Mouse (Mus musculus): ENCODE measurements around the gene Babam2.
"Not testable (repeated sequence)": the region's sequence is repeated elsewhere in the genome, so short reads cannot be mapped to it uniquely, and the experiment has no call there.

The Babam2 gene

DNA sequence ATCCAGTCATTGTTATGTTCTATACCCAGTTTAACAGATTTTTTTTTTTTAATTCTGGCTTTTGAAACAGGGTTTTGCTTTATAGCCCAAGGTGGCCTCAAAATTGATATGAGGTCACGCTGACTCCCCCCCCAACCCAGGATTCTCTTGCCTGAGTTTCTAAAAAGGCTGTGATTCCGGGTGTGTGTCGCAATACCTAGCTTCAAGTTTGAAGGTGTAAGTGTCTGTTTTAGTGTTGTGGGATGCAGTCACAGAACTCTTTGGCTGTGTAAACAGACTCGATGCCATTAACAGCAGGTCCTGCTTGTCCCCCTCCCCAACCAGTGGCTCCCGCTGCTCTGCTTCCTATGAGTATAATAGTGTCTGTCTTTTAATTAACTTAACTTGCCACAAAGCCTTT is 84.1 kb downstream of the Babam2 start:
- no peak for DNase-seq (ENCODE audit: low read depth, low spot score)

DNA sequence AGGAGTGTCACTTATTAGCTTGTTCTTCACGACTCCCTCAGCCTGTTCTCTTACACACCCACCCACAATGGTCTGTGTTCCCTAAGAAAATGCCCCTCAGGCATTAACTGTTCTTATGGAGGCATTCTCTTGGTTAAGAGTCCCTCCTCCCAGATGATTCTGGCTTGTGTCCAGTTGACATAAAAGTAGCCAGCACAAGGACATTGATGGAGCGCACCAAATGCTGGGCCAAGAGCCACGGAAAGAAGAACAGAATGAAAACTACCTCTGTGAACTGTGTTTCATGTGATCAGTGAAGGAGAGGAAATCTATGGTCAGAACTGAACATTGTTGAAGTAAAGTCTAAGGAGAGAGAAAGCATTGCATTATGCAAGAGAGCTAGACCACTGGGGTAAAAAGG is 89.7 kb downstream of the Babam2 start:
- DNase-seq (ENCODE audit: low read depth, low spot score), result no peak

DNA sequence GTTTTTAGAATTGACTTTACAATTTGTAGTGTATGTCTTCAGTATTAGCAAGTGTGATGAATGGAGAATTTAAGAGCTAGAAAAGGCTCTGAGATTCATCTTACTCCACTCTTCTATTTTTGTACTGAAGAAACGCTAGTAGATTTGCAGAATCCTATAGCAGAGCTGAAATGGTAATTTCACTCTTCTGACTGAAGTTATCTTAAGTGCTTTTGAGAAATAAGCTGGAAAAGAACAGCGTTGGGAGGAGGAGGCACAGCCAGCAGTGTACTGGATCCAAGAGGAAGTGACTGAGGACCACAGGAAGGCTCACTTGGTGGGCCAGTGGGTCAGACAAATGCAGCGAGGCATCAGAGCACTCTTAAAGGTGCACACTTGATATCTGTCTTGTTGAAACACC is 90.1 kb downstream of the Babam2 start:
- DNase-seq (ENCODE audit: low read depth, low spot score), result no peak

DNA sequence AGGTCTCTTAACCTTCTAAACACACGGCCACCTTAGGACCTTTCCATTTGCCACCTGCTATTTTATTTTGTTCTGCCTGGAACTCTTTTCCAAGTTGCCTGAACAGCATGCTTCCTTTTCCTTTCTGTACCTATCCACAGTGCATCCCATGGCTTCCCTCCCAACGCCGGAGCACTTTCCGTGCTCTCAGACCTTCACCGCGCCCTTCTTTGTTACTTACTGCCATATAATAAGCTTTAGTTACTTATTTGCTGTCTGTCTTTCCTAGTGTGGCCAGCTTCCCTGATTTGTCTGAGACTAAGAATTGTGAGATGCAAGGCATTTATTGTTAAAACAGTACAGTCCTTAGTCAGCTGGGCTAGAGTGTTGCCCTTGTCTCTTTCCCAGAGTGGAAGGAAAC is 94.9 kb downstream of the Babam2 start:
- DNase-seq (ENCODE audit: low read depth, low spot score), result no peak

DNA sequence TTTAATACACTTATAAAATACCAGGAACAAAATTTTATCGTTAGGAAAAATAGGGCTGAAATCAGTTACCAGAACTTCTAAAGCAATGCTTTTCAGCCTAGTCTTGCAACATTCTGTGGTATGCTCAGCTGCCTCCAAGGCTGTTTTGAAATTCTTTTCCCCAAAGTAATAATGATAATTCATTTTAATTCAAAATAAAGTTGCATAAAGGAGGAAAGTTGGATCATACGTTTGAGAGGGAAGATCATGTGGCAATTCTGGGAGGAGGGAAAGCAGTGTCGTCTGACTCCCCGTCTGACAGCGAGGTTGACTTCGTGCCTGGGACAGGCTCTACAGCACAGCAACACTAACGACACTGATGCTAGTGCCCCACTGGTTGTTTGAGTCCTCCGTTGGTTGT is 95.4 kb downstream of the Babam2 start:
- DNase-seq (ENCODE audit: low read depth, low spot score), result no peak

DNA sequence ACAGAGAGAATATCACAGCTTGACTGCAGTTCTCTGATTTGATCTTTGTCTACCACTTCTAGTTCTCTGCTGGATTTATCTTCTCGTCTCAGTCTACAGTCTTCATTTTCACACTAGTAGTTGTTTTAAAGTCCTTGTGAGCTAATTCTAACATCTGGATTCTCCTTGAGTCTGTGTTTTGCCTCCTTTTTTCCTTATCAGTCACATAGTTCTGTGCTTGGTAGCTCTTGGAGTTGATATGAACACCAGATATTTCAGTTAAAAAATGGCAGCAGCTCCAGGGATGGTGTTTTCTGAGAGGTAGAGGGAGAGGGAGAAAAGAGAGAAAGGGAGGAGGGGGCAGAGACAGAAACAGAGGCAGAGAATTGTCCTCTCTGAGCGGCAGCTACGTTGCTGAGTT is 97.9 kb downstream of the Babam2 start:
- no peak for DNase-seq (ENCODE audit: low read depth, low spot score)

DNA sequence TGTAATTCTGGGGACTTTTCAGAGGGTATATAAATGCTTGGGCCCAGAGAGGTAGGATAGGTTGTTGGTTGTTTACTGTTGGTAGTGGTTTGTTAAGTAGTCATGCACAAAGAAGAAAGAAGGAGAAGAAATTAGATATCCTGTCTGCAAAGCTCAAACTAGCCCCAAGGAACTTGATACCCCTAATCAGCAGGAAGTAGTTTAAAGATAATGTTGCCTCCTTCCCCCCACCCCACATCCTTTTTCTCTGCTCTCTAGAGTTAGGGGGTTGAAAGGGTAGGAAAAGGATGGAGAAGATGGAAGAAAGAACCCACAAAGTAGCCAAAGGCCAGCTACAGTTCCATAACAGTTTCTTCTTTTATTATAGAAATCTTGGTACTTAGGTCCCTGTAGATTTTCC is 99.5 kb downstream of the Babam2 start:
- DNase-seq (ENCODE audit: low read depth, low spot score), result no peak

DNA sequence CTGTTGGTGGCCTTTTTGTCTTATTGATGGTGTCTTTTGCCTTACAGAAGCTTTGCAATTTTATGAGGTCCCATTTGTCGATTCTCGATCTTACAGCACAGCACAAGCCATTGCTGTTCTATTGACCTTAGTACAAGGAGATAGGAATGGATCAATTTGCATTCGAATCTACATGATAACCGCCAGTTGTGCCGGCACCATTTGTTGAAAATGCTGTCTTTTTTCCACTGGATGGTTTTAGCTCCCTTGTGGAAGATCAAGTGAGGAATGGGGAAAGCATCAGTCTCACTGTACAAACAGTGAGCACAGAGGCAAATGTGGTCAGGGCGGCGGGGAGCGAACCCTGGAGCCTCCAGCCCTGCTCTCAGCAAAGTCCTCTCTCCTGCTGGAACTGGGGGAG is 106.7 kb downstream of the Babam2 start:
- DNase-seq (ENCODE audit: low read depth, low spot score), result not testable (repeated sequence)

DNA sequence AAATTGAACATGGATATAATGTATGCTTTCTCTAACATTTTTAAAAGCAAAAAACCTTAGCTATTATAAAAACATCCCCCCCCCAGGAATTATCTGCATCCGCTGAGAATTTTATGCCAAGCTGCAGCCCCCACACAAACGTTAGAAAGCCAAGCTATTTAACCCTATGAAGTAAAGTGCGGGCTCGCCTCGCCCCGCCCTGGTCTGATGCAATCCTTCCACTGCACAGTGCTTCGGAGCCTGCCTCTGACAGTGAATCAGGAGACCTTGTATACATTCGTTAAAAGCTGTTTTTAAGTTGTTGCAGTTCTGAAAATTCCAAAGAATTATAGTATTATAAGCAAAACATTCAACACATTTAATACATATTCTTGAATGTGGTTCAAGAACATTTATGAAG is 107.3 kb downstream of the Babam2 start:
- DNase-seq (ENCODE audit: low read depth, low spot score), result no peak

DNA sequence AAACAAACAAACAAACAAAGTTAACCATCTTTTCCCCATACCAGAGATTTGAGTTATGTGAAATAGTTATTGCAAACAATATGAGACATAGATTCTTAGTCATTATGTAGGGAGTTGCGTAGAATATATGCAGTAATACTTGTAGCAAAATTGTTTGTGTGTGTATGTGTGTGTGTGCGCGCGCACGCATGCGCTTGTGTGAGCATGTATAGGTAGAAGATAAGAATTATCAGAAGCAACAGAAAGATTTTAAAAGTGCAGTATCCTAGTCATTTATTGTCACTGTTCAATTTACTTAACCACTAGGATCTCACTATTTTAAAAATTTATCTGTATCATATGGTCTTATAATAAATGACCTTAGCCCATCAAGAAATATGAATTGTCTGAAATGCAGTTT is 109.8 kb downstream of the Babam2 start:
- DNase-seq (ENCODE audit: low read depth, low spot score), result no peak

DNA sequence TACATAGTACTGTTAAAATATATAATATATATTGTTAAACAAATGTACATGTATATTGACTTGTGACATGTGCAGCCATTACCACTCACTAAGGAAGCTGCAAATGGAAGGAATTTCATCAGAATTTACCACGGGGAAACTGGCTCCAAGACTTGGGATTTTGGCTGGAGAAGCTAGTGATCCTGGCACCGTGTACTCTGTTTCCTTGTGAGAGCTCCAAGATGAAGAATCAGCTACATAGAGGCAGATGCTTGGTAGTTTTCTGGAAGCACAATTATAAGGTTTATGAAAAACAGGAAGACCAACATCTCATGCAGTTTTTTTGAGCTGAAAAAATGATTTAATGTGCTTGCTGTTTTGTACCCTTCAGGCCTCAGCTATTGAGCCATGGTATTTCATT is 110.8 kb downstream of the Babam2 start:
- no peak for DNase-seq (ENCODE audit: low read depth, low spot score)

DNA sequence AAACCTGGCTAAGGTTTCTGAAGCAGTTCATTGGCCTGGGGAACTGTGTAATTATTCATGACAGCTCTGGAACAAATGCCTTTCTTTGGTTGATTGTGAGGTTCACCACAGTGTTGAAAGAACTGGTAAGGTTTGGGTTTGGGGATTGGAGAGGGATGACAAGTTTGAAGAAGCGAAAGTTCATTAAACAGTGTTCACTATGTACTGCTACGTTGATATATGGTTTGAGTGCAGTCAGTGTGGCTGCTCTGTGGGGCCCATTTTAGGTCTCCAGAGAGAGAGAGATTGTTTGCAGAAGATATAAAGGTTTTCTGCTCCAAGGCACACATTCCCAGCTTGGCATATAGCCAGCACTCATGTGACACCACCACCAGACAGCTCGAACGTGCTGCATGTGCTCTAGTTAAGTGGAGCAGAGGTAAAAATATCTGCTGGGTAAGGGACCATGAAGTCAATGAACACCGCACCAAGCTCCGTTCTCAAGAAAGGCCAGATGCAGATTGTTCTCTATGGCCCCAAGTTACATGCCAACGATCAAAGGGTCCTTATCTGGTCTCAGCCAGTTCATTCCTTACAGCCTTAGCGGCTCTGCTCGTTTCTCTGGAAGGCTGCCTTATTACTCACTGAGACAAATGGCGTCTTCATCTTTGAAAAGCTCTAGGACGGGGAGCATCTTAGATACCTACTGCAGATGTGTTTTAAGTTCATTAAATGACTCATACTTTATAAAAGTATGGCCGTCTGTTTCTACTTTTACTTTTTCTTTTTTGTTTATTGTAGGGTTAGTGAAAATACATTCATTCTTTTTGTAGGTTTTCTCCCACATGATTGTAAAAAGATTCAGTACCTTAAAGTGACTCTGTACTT is 113.5 kb downstream of the Babam2 start:
- DNase-seq (ENCODE audit: low read depth, low spot score), result no peak

DNA sequence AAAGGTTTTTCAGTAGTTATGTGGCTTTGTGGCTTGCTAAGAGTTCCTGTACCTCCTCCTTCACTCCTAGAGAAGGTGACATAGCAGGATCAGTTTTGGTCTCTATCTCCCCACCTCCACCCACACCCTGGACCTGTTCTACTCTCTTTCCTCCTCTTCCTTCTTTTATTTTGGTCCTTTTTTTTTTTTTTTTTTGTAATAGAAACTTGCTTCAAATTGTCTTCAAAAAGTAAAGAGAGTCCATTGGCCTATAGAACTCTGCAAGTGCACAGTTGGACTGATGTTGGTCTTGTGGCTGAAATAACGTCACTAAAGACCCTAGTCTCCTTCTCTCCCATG is 114.1 kb downstream of the Babam2 start:
- no peak for DNase-seq (ENCODE audit: low read depth, low spot score)

DNA sequence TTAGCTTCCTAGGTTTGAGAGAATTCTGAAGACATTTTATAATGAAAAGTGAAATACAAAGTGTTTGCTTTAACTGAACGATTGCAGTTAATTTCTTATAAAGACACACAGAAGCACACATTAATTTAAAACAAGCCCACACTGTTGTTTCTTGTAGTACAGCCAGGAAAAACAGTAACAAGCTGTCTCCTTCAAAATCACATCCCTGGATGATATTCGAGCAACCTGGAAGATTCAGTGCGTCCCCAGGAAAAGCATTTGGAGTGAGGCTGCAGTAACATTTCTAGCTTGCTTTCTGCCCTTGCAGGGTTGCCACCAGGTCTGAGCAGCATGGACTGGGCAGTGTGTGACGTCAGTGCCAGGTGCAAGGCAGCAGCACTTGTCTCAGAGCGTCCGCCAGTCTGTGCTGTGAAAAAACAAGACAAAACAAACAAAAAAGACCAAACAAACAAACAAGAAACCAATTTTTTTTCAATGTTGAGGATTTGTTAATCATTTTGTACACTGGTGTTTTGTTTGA is 115.7 kb downstream of the Babam2 start:
- DNase-seq (ENCODE audit: low read depth, low spot score), result no peak

DNA sequence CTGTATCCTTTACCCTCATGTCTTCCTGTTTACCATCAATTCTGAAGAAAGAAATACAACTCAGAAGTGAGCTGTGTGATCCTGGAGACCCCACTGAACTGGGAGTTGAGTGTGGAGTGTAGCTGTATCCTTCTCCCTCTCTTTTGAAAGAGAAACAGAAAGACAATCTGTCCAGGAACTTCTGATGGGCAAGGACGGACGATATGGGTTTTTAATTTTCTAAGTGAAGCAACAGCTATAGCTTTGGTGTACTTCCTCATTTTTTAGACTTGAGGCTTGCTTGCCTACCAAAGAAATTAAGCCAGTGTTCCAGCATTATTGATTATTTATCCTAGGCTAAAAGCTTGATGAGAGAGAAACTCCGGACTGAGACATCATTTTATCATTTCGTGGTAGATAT is 116.6 kb downstream of the Babam2 start:
- no peak for DNase-seq (ENCODE audit: low read depth, low spot score)

DNA sequence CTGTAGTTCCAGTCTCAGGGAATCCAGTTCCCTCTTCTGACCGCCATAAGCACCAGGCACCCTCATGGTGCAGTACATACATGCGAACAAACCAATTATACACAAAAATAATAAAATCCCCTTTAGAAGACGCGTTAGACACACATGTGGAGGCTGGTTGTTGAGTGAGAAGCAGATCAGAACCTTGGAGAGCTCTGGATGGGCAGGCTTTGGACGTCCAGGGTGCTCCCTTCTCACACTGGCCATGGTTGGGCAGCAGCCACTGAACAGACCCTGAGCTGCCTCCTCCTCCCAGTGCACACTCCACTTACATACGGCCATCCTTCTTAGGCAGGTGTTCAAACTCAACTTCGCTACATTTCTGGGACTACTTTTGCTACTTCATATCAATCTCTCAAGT is 117.6 kb downstream of the Babam2 start:
- no peak for DNase-seq (ENCODE audit: low read depth, low spot score)

DNA sequence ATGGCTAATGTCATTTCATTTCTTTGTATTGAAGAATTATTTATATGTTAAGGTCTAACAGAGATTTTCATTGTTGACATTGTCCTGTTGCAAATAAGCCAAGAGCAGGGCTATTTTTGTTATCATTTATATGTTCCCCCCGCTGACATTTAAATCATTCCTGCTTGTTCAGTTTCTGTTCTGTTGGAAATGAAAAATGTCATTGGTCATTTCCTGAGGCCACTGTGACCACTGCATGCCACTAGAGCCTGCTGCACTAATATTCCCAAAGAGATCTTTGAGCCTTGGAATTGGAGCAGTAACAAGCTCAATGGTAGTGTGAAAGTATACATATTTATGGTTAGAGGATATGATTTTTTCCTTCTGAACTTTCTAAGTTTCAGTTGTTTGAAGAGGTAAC is 118.6 kb downstream of the Babam2 start:
- DNase-seq (ENCODE audit: low read depth, low spot score), result no peak

DNA sequence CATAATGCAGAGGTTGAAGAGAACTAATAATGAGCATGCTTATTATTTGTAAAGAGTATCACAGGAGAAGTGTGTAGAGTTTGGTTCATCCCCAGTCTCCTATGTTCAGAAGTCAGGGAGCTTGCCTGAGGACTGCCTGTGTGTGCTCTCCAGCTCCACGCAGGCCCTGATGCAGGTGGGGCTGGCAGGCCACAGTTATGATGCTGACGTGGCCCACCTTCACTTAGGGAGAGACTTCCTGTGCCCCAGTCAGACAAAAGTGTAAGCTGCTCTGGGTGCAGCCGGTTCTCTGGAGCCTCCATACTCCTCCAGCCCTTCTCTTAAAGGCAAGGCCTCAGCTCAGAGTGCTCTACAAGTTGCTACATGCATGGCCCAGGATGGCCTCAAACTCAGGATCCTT is 123.3 kb downstream of the Babam2 start:
- no peak for DNase-seq (ENCODE audit: low read depth, low spot score)

DNA sequence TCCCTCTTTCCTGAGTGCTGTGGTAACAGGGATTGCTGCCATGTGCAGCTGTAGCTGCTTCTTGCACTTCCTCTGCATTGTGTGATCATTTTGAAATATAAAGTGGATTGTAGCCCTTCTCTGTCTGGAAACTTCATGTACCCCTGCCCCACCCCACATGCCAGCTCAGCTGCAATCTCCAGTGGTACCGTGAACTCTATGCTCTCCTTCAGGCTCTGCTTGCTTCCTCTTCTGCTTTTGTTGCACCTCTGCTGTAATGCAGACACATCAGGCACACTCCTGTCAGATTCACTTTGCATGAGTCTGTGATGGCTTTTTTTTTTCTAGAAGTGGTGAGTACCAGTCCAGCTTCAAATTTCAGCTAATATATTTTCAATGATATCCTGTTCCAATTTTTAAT is 123.7 kb downstream of the Babam2 start:
- DNase-seq (ENCODE audit: low read depth, low spot score), result no peak

DNA sequence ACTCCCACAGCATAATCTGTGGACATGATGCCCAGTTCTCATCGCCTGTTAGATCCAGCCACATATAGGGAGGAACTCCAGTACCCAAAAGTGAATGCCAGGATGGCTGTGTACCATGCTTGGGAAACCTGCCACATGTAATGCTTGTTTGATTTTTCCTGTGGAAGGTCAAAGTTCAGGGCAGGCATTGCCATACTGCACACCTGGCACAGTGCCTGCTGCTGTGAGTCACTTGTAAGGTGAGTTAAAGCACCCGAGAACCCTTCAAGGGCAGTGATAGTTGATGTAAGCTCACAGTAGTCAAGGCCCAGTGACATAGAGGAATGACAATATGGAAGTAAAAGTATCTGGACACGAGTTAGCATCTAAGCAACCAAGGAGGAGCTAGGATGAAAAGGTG is 126.2 kb downstream of the Babam2 start:
- no peak for DNase-seq (ENCODE audit: low read depth, low spot score)

DNA sequence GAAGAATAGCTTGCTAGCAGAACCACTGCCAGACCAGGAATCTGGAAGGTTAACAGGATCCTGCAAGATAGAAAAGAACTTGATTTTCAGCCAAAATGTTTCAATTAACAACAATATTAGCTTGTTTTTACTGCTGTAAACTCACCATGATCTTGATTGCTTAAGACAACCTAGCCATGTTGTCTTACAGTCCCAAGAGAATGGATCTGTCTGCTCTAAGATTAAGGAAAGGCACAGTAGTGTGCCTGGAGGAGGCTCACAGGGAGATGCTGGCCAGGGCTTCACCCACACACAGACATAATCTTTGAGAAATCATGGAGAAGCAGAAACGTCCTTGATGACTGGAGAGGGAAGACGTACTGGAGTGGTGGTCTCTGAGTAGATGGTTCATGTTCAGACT is 126.6 kb downstream of the Babam2 start:
- no peak for DNase-seq (ENCODE audit: low read depth, low spot score)

DNA sequence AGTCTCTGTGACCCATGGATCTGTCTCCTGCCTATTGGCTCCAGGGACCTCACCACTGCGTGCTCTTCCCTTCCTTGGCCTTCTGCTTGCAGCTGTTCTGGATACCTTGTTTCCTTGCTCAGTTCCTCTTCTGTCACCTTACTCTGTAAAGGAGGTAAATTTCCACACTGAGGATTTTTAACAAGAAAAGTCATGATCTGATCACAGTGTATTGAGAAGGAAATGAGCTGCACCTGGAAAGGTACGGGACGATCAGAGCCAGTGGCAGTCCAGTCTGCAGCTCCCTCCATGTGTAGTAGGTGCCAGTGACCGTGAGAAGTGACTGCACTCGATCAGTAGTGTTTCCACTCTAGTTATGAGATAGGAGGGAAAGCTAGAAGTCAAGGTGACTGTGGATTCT is 129.8 kb downstream of the Babam2 start:
- no peak for DNase-seq (ENCODE audit: low read depth, low spot score)

DNA sequence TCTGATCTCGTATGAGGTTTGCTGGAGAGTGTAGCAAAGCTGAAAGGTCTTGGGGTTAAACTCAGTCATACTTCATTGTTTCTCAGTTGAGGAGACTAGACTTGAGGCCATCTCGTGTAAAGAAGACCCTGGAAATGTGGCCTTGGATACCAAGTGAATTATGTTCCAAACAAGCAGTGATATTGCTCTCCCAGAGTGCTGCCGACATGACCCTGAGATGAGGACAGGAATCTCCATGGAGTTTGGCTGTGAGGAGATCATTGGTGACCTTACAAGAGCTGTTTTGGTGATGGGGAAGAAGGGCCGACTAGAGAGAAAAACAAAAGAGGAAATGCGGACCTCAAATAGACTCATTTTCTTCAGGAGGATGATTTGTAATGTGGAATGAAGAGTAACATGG is 130.4 kb downstream of the Babam2 start:
- DNase-seq (ENCODE audit: low read depth, low spot score), result no peak

DNA sequence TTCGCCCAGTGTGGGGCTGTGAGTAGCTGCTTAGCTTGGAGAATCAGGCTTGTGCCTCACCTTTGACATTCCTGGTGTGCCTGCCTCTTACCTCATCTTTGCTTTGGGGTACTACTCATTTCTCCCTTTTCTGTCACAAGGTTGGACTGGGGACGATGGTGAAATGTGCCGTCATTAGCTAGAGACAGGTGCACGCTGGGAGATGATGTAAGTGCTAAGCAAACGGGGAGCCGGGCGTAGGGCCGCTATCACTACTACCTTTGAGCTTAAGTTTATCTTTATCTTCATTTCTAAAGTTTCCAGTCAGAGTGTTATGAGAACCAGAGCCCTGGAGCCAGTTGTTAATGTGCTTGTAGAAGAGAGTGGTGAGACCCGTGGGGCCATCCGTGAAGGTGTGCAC is 131.3 kb downstream of the Babam2 start:
- DNase-seq (ENCODE audit: low read depth, low spot score), result no peak
